Mouse (Mus musculus): ENCODE data around the gene Sppl3.
A peak's percentile ranks its signal among the peaks of the same experiment; 100 is the strongest.
"Not testable (repeated sequence)": the region's sequence is repeated elsewhere in the genome, so short reads cannot be mapped to it uniquely, and the experiment has no call there.

The Sppl3 gene

DNA sequence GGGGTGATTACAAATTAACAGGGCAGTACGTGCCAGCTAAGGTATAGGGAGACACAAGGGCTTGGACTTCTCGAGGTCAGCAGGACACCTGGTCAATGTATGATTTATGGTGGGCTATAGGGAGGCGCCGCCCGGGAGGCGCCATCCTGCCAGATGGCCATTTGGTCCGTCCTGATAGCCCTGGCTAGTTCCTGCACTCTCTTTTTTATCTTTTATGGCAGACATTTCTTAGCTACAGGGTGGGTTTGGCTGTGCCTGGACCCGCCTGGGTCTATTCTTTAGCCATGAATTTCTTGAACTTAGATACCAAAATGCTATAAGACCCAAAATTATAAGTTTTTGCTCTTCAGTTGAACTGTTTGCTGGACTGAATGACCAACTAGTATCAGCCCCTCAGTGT lies 62.4 kb downstream of the Sppl3 start:
- not testable (repeated sequence) for DNase-seq (ENCODE audit: low spot score in 2 of 2)

DNA sequence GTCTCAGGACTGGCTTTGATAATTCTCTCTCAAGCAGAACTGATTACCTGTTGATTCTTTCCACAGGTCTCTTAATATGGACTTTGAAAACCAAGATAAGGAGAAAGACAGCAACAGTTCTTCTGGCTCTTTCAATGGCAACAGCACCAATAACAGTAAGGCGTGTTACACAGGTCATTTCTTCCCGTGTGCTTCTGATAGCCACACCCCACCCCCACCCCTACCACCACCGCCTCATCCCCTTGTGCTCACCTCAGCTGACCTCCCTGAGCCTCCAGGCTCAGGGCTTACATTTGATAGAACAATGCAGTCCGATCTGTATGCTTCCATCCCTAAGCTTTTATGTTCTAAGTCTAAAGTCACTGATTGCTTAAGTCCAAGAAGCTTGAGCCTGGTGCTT lies 63.8 kb downstream of the Sppl3 start:
- DNase-seq (ENCODE audit: low spot score in 2 of 2): no peak

DNA sequence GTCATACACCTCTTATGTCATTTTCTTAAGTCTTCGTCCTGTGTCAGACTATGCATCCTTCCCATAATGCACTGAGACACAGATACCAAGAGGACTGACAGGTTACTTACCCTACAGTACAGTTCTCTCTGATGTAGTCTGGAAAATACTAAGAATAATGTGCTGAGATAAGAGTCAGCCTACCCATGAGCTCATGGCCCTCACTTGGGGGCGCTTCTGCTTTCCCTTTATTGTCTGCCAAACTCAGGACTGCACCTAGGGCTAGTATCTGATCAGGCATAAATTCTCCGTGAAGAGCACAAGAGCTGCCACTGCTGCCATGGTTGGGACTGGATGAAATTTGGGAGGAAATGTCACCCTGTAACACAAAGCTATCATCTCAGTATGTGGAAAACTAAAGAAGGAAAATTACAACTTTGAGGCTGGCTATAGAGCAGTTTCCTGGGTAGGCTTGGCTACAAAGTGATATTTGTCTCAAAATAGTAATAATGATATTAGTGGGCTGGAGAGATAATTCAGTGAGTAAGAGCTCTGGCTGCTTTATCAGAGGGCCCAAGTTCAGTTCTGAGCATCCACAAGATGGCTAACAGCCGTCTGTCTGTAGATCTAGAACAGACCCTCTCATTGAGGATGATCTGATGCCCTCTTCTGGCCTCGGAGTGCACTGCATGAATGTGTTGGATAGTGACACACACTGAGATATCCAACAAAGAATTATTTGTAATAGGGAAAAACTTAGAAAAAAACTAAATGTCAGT lies 65.4 kb downstream of the Sppl3 start:
- peak; percentile 49 to 70 for DNase-seq (ENCODE audit: low spot score in 2 of 2)

DNA sequence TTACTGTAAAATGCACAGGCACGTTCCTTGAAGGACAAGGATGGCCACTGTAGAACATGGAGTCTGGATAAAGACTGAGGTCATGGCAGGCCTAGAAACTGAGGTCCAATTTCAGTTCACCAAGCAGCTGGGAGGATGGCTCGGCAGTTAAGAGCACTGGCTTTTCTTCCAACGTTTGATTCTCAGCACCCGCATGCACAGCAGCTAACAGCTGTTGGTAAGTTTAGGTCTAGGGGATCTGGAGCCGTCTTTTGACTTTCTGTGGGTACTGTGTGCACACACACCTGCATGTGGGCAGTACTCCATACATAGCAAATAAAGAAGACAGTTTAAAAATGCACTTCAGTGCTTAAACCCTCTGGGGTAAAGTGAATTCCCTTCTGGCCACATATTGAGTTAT lies 70.7 kb downstream of the Sppl3 start:
- peak; percentile 29 to 42 for DNase-seq (ENCODE audit: low spot score in 2 of 2)

DNA sequence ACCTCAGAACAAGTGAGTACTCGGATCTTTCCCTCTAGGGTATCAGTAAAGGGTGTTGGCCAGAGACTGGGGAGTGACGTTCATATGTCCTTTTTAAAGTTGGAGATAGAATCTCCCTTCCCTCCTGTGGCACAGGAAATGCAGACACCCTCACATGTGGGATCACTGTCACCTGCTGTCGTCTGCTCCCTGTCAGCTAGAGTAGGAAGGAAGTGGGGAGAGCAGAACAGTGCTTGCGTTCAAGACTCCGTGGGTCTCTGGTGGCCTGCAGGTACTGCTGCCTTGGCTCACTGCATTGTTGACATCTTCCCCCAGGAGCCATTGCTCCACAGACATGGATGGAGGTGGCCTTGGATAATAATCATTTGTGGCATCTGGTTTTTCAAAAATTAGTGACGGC lies 72.6 kb downstream of the Sppl3 start:
- peak; percentile 28 to 30 for DNase-seq (ENCODE audit: low spot score in 2 of 2)

DNA sequence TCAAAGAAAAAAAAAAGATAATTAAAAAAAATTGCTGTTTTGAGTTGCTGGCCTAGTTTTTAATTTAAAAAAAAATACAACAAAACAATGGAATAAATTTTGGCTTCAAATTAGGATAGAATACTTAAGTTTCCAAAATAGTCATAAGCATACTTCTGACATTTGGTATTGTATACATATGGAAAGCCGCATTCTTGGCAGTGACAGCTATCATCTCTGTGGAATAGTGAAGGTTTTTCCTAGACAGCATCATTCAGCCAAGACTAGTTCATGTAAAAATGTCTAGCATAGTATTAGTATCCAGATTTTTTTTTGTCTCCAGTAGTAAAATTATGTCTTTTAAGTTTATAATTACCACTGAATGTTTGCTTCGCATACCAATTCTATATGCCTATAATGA lies 74.7 kb downstream of the Sppl3 start:
- DNase-seq (ENCODE audit: low spot score in 2 of 2): no peak

DNA sequence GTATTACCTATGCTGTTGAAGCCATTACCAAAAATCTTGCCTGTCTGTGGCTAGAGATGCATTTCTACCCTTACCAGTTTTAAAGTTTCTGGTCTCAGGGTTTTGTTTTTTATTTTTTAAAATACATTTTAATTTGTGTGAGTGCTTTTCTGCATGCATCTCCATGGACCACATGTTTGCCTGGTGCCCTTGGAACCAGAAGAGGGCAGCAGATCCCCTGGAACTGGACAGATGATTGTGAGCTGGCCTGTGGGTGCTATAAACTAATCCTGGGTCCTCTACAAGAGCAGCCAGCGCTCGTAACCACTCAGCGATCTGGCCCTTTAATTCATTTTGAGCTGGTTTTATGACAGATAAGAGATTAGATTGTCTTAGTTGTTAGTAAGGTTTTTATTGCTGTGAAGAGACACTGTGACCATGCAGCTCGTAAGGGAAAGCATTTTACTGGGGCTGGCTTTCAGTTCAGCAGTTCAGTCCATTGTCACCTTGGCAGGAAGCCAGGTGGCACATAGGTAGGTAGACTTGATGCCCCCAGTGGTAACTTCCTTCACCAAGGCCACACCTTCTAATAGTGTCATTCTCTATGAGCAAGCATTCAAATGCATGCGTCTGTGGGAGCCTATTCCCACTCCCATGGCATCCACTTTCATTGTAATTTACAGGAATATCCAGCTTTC lies 78.8 kb downstream of the Sppl3 start:
- no peak for DNase-seq (ENCODE audit: low spot score in 2 of 2)

DNA sequence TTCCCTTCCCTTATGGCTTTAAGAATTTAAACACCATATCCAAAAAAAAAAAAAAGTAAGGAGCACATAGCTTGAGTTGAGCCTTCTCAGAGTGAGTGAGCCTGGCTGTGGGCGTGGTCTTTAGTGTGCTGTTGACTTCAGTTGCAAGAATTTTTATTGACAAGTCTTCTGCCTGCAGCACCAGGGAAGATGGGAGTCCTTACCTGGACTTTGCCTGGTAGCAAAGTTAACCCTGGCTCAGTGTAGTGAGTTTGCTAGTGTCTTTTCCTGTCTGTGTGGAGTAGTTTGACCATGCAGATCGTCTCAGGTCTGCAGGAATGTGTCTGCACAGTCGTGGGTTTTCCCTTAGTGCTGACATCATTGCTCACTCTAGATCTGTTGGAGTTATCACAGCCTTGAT lies 80.1 kb downstream of the Sppl3 start:
- DNase-seq (ENCODE audit: low spot score in 2 of 2): no peak

DNA sequence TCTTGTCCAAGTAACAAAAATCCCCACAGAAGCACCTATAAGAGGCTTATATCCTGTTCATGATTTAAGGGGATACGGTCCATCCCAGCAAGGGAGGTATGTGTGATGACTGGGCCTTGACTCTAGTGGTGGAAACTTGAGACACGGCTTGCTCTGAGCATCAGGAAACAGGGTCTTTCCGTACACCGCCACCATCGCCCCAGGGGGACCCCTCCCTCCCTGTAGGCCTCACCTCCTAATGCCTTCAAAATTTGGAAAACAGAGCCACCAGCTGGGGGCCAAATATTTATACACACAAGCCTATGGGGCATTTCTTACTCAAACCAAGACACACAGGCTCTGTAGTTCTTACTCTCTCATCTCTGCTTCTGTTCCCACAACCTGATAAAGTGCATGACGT lies 80.8 kb downstream of the Sppl3 start:
- no peak for DNase-seq (ENCODE audit: low spot score in 2 of 2)

DNA sequence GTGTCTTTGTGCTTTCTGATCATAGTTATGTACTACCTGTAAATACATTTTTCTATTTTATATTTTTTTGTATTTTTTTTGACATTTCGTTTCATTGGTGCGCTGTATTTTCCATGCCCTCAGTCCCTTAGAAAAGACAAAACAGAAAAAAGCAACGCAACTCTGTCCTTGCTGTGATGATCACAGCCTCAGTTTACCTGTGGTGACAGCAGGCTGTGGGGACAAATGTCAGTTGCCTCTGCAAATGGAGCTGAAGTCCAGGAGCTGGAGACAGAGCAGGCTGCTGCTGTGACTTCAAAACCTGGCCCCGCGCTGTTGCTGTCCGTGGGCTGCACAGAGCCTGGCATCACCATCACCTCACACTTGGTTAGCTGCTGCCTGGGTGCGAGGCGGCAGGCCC lies 87.3 kb downstream of the Sppl3 start, which contains the start of gene Gm10401:
Gene Gm10401, minus strand, starts transcription at position 101 of the 400 bp plus-strand sequence.
- no peak for DNase-seq (ENCODE audit: low spot score in 2 of 2)

DNA sequence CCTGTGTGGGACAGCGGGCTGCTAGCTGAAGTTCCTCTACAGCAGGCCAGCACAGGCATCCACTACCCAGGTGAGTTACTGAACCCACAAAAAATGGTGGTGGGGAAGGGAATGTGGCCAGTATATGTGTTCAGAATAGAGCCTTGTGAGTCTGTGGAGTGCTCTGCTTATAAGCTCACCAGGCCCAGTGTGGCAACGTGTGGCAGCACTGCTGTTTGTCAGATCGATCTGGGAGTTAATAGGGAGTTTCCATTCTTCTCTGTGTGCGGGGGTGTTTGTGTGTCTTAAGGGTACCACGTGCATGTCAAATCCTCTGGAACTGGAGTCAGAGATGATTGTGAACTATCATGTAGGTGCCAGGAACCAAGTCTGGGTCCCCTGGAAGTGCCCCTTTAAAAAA lies 88.6 kb downstream of the Sppl3 start:
- no peak for DNase-seq (ENCODE audit: low spot score in 2 of 2)

DNA sequence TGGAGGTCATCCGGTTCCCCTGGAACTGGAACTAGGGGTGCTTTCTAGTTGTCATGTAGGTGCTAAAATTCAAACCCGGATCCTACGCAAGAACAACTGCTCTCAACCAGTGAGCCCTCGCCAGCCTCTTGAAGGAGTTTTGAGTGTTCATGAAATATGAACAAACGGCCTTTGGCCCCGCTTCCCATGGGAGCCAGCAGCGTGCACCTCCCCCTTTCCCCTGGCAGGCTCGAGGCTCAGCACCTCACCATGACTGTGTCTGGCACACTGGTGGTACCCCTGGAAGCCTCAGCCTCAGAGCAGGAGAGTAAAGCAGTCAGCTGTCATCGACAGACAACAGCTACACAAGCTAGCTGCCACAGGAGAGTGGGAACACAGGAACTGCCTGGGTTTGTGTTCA lies 89.1 kb downstream of the Sppl3 start:
- DNase-seq (ENCODE audit: low spot score in 2 of 2): no peak

DNA sequence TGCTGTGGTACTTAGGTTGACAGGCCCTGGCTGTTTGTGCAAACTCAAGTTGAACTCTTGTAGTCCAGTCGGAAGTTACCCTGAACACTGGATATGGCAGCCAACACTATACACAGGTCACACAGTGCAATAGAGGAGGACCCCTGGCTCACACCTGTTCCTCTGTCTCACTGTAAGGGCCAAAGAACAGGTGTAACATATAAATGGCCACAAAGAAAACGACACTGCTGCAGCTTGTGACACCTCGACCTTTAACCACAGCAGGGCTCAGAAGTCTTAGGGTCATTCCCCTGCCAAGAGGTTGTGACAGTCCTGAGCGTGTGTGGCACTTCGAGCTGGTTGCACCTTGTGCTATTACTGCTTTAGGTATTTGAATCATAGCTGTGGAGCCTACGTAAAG lies 89.5 kb downstream of the Sppl3 start:
- no peak for DNase-seq (ENCODE audit: low spot score in 2 of 2)

DNA sequence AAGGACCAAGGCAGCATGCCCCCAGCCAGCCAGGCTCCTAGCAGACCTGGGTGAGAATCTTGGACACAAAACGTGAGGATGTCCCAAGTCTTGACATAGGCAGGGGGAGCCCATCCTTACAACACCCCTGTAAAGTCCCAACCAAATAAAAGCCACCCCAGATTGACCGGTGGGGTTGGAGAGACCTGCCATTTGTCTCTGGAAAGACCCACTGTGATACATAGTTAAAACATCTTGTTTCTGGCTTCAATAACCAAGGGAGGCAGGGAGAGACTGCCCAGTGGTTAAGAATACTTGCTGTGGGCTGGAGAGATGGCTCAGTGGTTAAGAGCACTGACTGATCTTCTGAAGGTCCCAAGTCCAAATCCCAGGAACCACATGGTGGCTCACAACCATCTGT lies 91.3 kb downstream of the Sppl3 start:
- no peak for DNase-seq (ENCODE audit: low spot score in 2 of 2)

DNA sequence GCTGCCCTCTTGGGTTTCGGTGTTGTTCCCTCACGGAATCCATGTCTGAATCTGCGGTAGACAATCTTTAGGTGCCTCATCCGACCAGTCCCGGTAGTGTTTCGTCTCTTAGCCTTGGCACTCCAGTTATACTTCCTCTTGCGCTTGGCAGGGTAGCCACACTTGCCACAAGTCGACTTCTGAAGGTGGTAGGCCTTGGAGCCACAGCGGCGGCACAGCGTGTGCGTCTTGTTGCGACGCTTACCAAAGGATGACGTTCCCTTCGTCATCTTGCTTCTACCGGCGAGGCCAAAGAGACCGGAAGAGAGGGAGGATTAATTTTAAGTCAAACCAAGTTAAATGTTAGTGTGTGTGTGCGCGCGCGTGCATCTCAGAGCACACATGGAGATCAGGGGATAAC lies 92.3 kb downstream of the Sppl3 start:
- not testable (repeated sequence) for DNase-seq (ENCODE audit: low spot score in 2 of 2)

DNA sequence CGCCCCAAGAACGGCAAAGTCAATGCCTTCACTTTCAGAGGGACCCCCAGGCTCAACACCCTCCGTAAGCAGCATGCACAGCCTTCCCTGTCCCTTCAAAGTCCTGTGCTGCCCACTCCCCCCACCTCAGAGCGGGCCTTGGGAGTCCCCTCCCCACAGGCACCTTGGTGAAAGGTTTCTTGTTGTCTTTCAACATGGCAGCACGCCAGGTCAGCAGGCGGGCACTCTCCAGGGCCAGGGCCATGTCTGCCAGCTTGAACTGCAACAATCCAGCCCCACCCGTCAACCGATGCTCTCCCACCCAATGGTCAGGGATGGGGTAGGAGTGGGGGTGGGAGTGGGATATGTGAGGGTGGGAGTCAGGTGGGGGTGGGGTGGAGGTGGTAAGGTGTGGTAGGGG lies 100.2 kb downstream of the Sppl3 start:
- DNase-seq (ENCODE audit: low spot score in 2 of 2): no peak

DNA sequence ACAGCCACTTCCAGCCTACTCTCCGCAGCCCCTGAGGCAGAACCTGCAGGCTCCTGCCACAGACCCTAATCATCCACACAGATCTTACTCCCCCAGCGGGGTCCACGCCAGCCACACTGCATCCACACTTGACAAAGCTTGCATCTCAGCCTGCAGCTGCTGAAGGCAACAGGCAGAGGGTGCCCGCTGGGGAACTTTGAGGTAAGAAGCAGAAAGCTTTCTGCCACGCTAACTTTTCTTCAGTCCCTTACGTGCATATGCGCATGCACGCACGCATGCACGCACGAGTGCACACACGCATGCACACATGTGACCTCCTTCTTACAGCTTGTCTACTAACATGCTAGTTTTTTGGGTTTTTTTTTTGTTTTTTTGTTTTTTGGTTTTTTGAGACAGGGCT lies 102.3 kb downstream of the Sppl3 start:
- DNase-seq (ENCODE audit: low spot score in 2 of 2): no peak

DNA sequence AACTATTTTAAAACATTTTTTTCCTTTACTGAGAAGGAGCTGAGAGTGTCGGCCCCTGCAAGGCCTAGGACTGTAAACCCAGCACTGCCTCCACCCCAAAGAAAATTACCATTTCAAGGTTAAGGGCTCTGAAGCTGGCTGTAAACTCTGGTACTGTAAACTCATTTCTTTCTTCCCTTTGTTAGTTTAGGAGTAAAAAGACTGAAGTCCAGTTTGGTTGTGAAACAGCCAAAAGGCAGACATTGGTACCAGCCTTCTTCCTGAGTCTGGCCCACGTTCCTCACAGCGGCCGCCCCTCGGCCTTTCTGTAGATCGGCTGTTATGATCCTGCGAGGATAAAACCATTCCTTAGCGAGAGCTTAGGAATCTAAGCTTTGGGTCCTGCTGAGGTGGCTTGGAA lies 103.6 kb downstream of the Sppl3 start:
- no peak for DNase-seq (ENCODE audit: low spot score in 2 of 2)

DNA sequence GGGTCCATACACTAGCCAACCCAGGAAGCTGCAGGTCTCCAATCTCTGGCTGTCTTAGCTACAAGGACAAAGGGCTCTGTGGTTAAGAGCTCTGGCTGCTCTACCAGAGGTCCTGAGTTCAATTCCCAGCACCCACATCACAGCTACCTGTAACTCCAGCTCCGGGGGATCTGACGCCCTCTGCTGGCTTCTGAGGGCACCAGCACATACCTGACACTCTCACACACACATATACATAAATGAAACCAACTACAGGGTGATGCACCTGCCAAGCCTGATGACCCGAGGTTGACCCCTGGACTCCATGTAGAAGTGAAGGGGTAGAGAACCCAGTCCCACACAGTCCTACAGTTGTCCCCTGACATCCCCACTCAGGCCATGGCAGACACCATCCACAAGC lies 105.5 kb downstream of the Sppl3 start:
- DNase-seq (ENCODE audit: low spot score in 2 of 2): no peak

DNA sequence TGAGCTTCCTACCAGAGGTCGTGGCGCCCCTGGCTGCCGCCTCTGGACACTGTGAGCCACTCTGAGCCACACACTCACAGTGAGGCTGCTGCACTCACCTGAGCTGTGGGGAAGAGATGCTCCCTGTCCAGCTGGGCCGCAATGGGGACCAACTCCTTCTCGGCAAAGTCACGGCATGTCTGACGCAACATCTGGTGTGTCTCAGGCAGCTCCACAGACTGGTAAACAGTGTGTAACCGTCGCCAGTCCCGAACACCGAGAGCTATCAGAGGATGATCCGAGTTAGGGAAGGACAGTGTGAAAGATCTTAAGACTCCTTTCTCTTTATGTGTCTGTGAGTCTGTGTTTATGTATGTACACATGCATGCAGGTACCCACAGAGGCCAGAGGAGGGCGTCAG lies 106.5 kb downstream of the Sppl3 start:
- no peak for DNase-seq (ENCODE audit: low spot score in 2 of 2)

DNA sequence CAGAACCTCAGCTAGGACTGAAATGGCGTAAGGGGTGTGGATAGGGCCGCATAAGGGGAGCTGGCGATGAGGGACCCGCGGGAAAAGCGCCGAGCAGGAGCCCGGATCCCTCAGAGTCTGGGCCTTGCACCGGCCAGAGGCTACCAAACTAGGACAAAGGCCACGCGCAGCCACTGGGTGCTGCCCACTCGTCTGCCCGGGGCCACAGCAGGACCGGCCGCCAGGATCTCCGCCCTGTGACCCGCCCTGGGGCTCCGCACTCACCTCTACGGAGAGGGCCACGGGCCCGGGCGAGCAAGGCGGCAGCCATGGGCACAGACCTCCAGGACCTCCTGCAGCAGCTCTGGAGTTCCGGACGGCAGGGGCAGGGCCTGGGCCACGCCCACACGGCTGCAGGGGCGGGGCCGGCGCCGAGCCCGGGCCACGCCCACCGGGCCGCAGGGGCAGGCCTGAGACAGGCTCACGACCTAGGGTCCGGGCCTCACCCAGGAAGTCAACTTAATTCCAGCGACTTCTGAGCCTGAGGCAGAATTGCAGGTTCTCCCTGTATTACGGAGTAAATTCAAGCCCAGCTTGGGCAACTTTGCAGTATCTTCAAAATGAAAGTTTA lies 108.1 kb downstream of the Sppl3 start, which contains the start of gene Acads:
Gene Acads, minus strand, starts transcription at position 386 of the 610 bp plus-strand sequence.
- peak; percentile 83 to 89 for DNase-seq (ENCODE audit: low spot score in 2 of 2)

DNA sequence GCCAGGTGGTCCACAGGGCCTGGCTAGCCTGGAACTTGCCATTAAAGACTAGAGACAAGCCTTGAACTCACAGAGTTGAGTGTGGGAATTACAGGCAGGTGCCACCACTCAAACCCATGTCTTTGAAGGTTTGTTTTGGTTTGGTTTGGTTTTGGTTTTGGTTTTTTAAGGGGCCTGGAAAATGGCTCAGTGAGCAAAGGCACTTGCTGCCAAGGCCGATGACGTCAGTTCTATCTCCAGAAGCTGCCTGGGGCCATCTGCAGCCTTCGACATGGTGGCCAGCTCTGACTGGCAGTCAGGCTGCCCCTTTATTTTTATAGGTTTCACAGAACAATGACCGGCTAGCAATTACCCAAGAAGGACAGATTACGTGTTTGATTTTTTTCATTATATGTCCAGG lies 110.0 kb downstream of the Sppl3 start:
- no peak for DNase-seq (ENCODE audit: low spot score in 2 of 2)

DNA sequence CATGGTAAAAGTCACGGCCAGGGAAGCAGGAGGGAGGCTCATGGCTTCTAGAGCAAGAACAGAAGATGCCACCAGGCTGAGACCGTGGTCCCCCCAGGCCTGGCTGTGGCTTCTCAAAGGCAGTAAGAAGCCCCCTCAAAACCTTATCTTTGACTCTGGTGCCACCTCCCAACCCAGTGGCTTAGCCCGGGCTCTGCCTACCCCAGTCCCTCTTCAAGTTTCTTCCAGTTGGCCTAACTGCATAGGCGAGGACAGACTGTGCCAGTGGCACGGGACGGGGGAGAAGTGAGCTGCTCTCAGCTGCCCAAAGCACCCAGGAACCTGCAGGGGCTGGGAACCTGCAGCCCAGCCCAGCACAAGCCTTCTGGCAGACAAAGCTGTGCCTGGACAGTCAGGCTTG lies 113.8 kb downstream of the Sppl3 start:
- DNase-seq (ENCODE audit: low spot score in 2 of 2): peak in 1 of 2 experiments; percentile 10

All from thymus, postnatal 10 days (tissue).